Mouse (Mus musculus) CH12.LX (cell line): Measurements from ENCODE around the gene Mamstr. TPM values are rescaled to one million over a fixed set of nuclear protein-coding genes. Genes with fewer than 3 reads are reported as not detected.

Experiments
- DNase-seq: peaks from one replicate; pipeline ENCODE4 v3.0.0-alpha.2; 2013; ENCODE audit errors: extremely low read depth
- H3K27ac ChIP-seq: 2 replicates; pipeline ENCODE4 v1.5.1; 2012; ENCODE audit warnings: low read depth, mild to moderate bottlenecking, control low read depth, moderate library complexity; ENCODE audit not compliant: insufficient read depth
- H3K27me3 ChIP-seq: replicated peaks from 2 replicates; pipeline ENCODE3; 2012; ENCODE audit warnings: inconsistent platforms
- H3K36me3 ChIP-seq, 2 experiments: replicated peaks in 1 of 2; 2 replicates each; pipeline versions ENCODE3 to v1.6.1; 2012; ENCODE audit warnings: inconsistent platforms in 1 of 2, low read length in 1 of 2, mild to moderate bottlenecking in 1 of 2, mixed read lengths in 1 of 2, moderate library complexity in 1 of 2; ENCODE audit not compliant: control insufficient read depth in 1 of 2, insufficient read depth in 1 of 2
- H3K4me1 ChIP-seq, 2 experiments: 2 replicates each; pipeline ENCODE4 v1.6.1; 2012; ENCODE audit warnings: inconsistent platforms in 1 of 2, moderate library complexity in 1 of 2; ENCODE audit not compliant: insufficient read depth in 2 of 2, control insufficient read depth in 1 of 2
- H3K4me2 ChIP-seq: 2 replicates; pipeline ENCODE4 v1.6.1; 2012; ENCODE audit warnings: low read depth, mild to moderate bottlenecking, control low read depth; ENCODE audit not compliant: poor library complexity, insufficient read depth, severe bottlenecking
- H3K4me3 ChIP-seq, 3 experiments: fragments of 150-350 bp in 1 of 3; sonication (generic) in 1 of 3; replicated peaks in 1 of 3; 2 replicates each; pipeline versions ENCODE3 to v1.5.1; 2011 to 2012; ENCODE audit warnings: low read depth in 2 of 3, low read length in 2 of 3, mild to moderate bottlenecking in 2 of 3, moderate library complexity in 2 of 3, control low read depth in 1 of 3, improper control_type of control experiment in 1 of 3, inconsistent platforms in 1 of 3, mixed read lengths in 1 of 3; ENCODE audit not compliant: poor library complexity in 1 of 3
- H3K79me2 ChIP-seq: replicated peaks from 2 replicates; pipeline ENCODE4 v1.6.1; 2012; ENCODE audit warnings: mild to moderate bottlenecking, moderate library complexity; ENCODE audit not compliant: control insufficient read depth, poor library complexity, insufficient read depth, severe bottlenecking; ENCODE audit errors: extremely low read depth
- H3K9ac ChIP-seq: 2 replicates; pipeline ENCODE4 v1.6.1; 2012; ENCODE audit warnings: low read depth, mild to moderate bottlenecking, control low read depth, moderate library complexity; ENCODE audit not compliant: insufficient read depth
- H3K9me3 ChIP-seq: replicated peaks from 2 replicates; pipeline ENCODE3; 2012; ENCODE audit warnings: low read length, inconsistent platforms, mixed read lengths
- CHD1 ChIP-seq: IDR thresholded peaks from 2 replicates; pipeline ENCODE4 v1.6.1; 2012; ENCODE audit warnings: low read depth, low read length, improper control_type of control experiment, inconsistent platforms
- CHD2 ChIP-seq: IDR thresholded peaks from 2 replicates; pipeline ENCODE4 v1.6.1; 2011; ENCODE audit warnings: low read length, improper control_type of control experiment
- E2F4 ChIP-seq: IDR thresholded peaks from 2 replicates; pipeline ENCODE4 v1.6.1; 2011; ENCODE audit warnings: low read depth, low read length, improper control_type of control experiment; ENCODE audit not compliant: insufficient replicate concordance
- ELF1 ChIP-seq: IDR thresholded peaks from 2 replicates; pipeline ENCODE4 v1.6.1; 2014; ENCODE audit warnings: low read depth, mild to moderate bottlenecking, inconsistent platforms, low read length, improper control_type of control experiment
- ETS1 ChIP-seq: conservative IDR thresholded peaks from 2 replicates; pipeline ENCODE4 v1.6.1; 2012; ENCODE audit warnings: low read depth, mild to moderate bottlenecking, inconsistent platforms, low read length, improper control_type of control experiment, moderate library complexity
- HCFC1 ChIP-seq: IDR thresholded peaks from 2 replicates; pipeline ENCODE4 v1.6.1; 2012; ENCODE audit warnings: low read depth, mild to moderate bottlenecking, inconsistent platforms, low read length, improper control_type of control experiment
- IRF4 ChIP-seq: IDR thresholded peaks from 2 replicates; pipeline ENCODE4 v1.6.1; 2014; ENCODE audit warnings: low read depth, mild to moderate bottlenecking, inconsistent platforms, low read length, improper control_type of control experiment
- JUND ChIP-seq: conservative IDR thresholded peaks from 2 replicates; pipeline ENCODE4 v1.6.1; 2011; ENCODE audit warnings: low read depth, low read length, improper control_type of control experiment
- MEF2A ChIP-seq: IDR thresholded peaks from 2 replicates; pipeline ENCODE4 v1.6.1; 2014; ENCODE audit warnings: low read depth, mild to moderate bottlenecking, inconsistent platforms, low read length, improper control_type of control experiment, borderline replicate concordance
- MXI1 ChIP-seq: IDR thresholded peaks from 2 replicates; pipeline ENCODE4 v1.6.1; 2011; ENCODE audit warnings: mild to moderate bottlenecking, low read depth, low read length, improper control_type of control experiment
- NELFE ChIP-seq: IDR thresholded peaks from 2 replicates; pipeline ENCODE4 v1.6.1; 2011; ENCODE audit warnings: low read depth, low read length, improper control_type of control experiment
- RAD21 ChIP-seq: IDR thresholded peaks from 2 replicates; pipeline ENCODE4 v1.6.1; 2011; ENCODE audit warnings: low read depth, mild to moderate bottlenecking, low read length, improper control_type of control experiment, moderate library complexity
- SMC3 ChIP-seq: IDR thresholded peaks from 2 replicates; pipeline ENCODE4 v1.6.1; 2011; ENCODE audit warnings: low read depth, low read length, improper control_type of control experiment
- TBP ChIP-seq: conservative IDR thresholded peaks from 2 replicates; pipeline ENCODE4 v1.6.1; 2011; ENCODE audit warnings: low read depth, low read length, improper control_type of control experiment
- UBTF ChIP-seq: IDR thresholded peaks from 2 replicates; pipeline ENCODE4 v1.6.1; 2012; ENCODE audit warnings: low read depth, mild to moderate bottlenecking, inconsistent platforms, low read length, improper control_type of control experiment, moderate library complexity
- USF1 ChIP-seq: IDR thresholded peaks from 2 replicates; pipeline ENCODE4 v1.6.1; 2014; ENCODE audit warnings: low read depth, mild to moderate bottlenecking, inconsistent platforms, low read length, improper control_type of control experiment
- ZNF384 ChIP-seq: IDR thresholded peaks from 2 replicates; pipeline ENCODE4 v1.6.1; 2012; ENCODE audit warnings: low read depth, low read length, improper control_type of control experiment, inconsistent platforms
- dilution Hi-C: fragments of 300-500 bp; cut with MboI; formaldehyde crosslinking; loops from 2 replicates; pipeline ENCODE4 v1.14.3; 2020; ENCODE audit warnings: low sequenced_read_pairs; ENCODE audit not compliant: extremely low pct_unique_long_range_greater_than_20kb, extremely low pct_ligation_motif_present
- in situ Hi-C: fragments of 300-500 bp; cut with MboI; formaldehyde crosslinking; loops from 3 replicates; pipeline ENCODE4 v1.14.3; 2019; ENCODE audit warnings: low sequenced_read_pairs, low pct_ligation_motif_present, low pct_unique_long_range_greater_than_20kb, mixed read lengths
- polyA plus RNA-seq: library from polyadenylated mRNA; unstranded; fragments of >175 nt; gene quantifications from 2 replicates; pipeline ENCODE4 v1.2.1, GENCODE M21; 2012; ENCODE audit warnings: low read depth; ENCODE audit not compliant: insufficient read length
- total RNA-seq, 2 experiments: library from RNA; depleted of rRNA; stranded (reverse); fragments of 300-350 nt in 1 of 2; fragments of >200 nt in 1 of 2; gene quantifications; 2 replicates each; pipeline ENCODE4 v1.2.3; 2012 to 2014

Gene Mamstr
- total and polyA plus RNA-seq, 3 experiments = 0.17 to 0.31 TPM; not detected in 1

GRCm38 (mm10) chr7:45692364-45692763 is 52.6 kb downstream of the Mamstr start:
- H3K79me2 ChIP-seq = no peaks in the 10 kb centered on the region
- no peaks in the 10 kb centered on the region for H3K27me3 ChIP-seq
- dilution Hi-C loops = no loop called here
- H3K4me1 ChIP-seq = peaks cover 27 to 61% of the 10 kb centered on the region in 2 experiments
- H3K27ac ChIP-seq = no peak overlapping the region
- no peak for TF ChIP-seq ETS1
- TF ChIP-seq ZNF384 = no peak
- no peak for TF ChIP-seq JUND
- TF ChIP-seq RAD21 = no peak
- no peak for TF ChIP-seq IRF4
- no peak for TF ChIP-seq SMC3
- no peak for TF ChIP-seq CHD2
- TF ChIP-seq TBP = no peak
- TF ChIP-seq USF1 = no peak
- no peak for TF ChIP-seq ELF1
- TF ChIP-seq UBTF = no peak
- no peak for TF ChIP-seq MXI1
- TF ChIP-seq, all 38 proteins: peak for 0
- no peak for DNase-seq
- Histone ChIP-seq H3K9ac (no peak overlapping the region), H3K36me3 (no peaks in the 10 kb centered on the region), H3K4me3 (no peak overlapping the region), H3K9me3 (no peaks in the 10 kb centered on the region), H3K4me2 (no peak overlapping the region)
- in situ Hi-C loops = no loop called here

- Histone ChIP-seq H3K36me3 (no peaks in the 10 kb centered on the region), H3K79me2 (no peaks in the 10 kb centered on the region), H3K27me3 (no peaks in the 10 kb centered on the region), H3K27ac (no peak within 1 kb of the TSS), H3K9ac (no peak within 1 kb of the TSS), H3K4me2 (no peak within 1 kb of the TSS), H3K4me3 (no peak within 1 kb of the TSS), H3K9me3 (no peaks in the 10 kb centered on the region), H3K4me1 (peaks cover 25 to 65% of the 10 kb centered on the region in 2 experiments)
- TF ChIP-seq HCFC1 (no peak), NELFE (no peak), CHD1 (no peak), E2F4 (no peak), RAD21 (no peak), MEF2A (no peak), ETS1 (no peak)
- dilution Hi-C loops = no loop called here
- DNase-seq = no peak
- in situ Hi-C loops = no loop called here
These were observed 54.3 kb downstream of the Mamstr start, which contains the start of gene Sec1 for GRCm38 (mm10) chr7:45693921-45694591. Sec1 (minus strand) TSS chr7:45694402.
